Mouse (Mus musculus) testis, postnatal 10 days (tissue): ENCODE results near the gene Ncam2.
A peak's percentile ranks its signal among the peaks of the same experiment; 100 is the strongest.
"Not testable (repeated sequence)": the region's sequence is repeated elsewhere in the genome, so short reads cannot be mapped to it uniquely, and the experiment has no call there.

Experiments
- DNase-seq: peaks from one replicate; pipeline ENCODE4 v3.0.0; 2021; ENCODE audit warnings: low spot score

Ncam2 gene

DNA sequence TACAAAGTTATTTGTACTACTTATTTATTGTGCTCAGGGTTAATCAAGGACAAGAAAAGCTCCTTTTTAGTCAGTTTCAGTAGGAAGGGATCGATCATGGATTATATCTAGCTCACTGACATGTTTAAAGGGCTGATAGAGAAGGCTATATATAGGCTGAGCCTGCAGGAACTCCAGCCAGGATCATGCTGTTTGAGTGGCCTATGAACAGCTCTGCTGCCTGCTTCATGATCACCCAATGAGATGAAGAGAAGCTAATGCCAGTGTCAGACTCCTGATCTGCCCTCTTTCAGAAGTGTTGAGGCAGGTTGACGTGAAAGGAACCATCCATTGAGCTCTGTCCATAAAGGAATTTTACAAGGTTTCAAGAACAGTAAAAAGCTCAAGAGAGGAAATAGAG is 103.3 kb downstream of the Ncam2 start:
- DNase-seq, result no peak

DNA sequence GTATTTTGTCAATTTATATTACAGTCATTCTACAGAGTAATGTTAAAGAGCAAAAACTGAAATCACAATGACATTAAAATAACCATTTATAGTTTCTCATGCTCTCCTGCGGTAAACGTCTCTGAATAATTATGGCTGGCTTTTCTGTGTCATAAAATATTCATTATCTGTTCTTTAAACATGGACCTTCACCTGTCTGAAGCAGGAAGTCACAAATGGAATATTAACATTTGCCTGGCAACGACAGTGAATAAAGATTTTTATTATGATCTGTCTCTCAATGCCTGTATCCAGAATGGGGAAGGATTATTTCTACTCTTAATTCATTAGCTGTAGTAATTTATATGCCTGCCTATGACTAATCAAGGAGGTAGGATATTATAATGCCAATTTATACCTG is 108.7 kb downstream of the Ncam2 start:
- no peak for DNase-seq

- DNase-seq, result no peak
Observed at GRCm38 (mm10) chr16:81319037-81319436, 118.5 kb downstream of the Ncam2 start.

DNA sequence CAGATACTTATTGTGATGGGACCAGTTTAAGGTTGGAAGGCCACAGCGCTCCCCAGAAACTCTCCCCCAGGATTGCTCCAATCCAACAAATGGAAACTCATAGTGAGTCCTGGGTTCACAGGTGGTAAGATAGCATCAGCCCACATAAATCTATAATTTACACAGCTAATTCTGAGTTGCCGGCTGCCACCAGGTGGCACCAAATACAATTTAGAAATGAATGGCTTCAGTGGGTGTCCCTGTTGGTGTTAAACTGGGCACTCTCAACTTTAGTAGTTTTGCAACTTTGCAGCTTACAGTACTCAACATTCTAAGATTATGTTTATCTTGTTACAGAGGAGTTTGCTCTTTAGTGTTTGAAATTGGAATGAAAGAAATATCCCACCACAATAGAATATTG is 130.0 kb downstream of the Ncam2 start:
- DNase-seq, result peak; percentile 68

- no peak for DNase-seq
Observed at GRCm38 (mm10) chr16:81365901-81366300, 165.4 kb downstream of the Ncam2 start.

- no peak for DNase-seq
Observed at GRCm38 (mm10) chr16:81374234-81374633, 173.7 kb downstream of the Ncam2 start.

GRCm38 (mm10) chr16:81380434-81380833 is 179.9 kb downstream of the Ncam2 start:
- no peak for DNase-seq

DNA sequence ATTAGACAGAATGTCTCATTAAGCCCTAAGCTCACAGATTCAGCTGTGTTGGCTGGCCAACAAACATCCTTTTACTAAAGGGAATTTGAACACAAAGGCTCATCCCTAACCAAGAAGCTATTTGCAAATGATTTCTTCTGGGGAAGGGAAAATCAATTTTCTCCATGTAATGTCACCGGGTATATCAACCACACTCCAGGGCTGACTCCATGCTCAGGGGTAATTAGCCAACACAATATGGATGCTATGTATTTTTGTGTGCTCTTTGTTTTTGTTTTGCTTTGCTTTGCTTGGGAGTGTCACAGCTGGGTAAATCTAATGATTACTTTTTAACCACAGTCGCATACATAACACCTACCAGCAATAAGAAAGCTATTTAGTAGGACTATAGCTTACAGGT is 188.1 kb downstream of the Ncam2 start:
- DNase-seq, result no peak

DNA sequence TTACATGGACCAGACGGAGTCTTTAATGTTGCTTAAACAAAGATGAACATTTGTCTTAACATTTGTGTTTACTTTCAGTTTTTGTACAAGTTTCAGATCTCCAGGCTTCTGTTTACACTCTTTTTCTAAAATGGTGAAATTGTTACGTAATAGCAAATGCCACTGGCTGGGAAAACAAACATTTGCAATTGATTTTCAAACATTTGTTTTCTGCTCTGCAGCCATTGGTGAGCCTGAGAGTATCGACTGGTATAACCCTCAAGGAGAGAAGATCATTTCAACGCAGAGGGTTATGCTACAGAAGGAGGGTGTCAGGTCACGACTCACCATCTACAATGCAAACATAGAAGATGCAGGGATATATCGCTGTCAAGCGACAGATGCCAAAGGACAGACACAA is 234.1 kb downstream of the Ncam2 start:
- DNase-seq, result no peak

- no peak for DNase-seq
Observed at GRCm38 (mm10) chr16:81437091-81437867, 236.8 kb downstream of the Ncam2 start.

DNA sequence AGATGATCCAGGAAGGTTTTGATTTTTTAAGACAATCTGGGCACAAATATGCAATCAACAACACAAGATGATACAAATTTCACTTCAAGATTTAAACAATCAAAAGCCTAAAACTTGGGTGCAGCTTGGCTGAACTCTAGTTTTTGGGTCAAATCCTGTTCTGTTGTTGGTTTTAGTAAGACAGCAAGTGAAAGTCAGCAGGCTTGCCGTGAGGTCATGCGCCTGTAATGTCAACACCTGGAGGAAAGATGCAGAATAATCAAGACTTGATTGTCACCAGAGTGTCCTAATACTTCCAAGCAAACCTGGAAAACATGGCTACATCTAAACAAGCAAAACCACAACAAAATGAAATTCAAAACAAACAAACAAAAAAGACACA is 237.4 kb downstream of the Ncam2 start:
- DNase-seq, result no peak

- DNase-seq, result no peak
Observed at GRCm38 (mm10) chr16:81450851-81451250, 250.4 kb downstream of the Ncam2 start.

DNA sequence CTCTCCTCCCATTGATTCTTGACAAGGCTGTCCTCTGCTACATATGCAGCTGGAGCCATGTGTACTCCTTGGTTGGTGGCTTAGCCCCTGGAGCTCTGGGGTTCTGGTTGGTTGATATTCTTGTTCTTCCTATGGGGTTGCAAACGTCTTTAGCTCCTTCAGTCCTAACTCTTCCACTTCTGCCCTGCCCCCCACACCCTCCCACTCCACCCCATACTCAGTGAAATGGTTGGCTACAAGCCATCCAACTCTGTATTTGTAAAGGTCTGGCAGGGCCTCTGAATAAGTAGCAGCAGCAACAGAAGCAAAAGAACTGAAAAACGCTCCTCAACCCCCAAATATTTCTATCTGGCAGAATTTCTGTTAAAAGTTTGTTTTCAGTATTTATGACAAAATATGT is 252.5 kb downstream of the Ncam2 start:
- DNase-seq, result no peak

GRCm38 (mm10) chr16:81454472-81454871 is 254.0 kb downstream of the Ncam2 start:
- no peak for DNase-seq

DNA sequence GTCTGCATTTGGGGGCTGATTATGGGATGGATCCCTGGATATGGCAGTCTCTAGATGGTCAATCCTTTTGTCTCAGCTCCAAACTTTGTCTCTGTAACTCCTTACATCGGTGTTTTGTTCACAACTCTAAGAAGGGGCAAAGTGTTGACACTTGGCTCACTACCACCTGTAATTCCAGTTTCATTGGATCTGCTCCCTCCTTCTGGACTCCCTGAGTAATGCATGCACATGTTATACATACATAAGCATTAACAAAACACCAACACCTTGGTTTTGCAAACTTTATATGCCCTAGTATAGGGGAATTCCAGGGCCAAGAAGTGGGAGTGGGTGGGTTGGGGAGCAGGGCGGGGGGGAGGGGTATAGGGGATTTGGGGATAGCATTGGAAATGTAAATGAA is 262.2 kb downstream of the Ncam2 start:
- not testable (repeated sequence) for DNase-seq

GRCm38 (mm10) chr16:81472925-81473324 is 272.4 kb downstream of the Ncam2 start:
- no peak for DNase-seq

DNA sequence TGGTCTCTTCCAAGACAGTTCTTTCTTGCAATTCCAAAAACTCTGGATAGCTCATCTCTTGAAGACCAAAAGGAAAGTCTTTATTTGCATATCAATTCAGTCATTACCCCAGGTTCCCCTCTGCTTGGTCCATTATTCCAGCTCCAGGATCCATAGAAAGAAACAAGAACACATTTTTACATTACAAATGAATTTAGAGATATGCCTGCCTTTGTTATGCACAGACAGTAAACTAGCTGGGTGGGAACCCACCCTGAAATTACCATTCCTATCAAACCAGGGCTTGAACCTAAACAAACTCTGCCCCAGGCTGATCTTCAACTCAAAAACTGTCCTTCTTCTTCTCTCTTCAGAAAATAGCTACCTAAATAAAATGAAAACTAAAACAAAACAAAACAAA is 280.6 kb downstream of the Ncam2 start:
- no peak for DNase-seq

- DNase-seq, result no peak
Observed at GRCm38 (mm10) chr16:81496111-81496510, 295.6 kb downstream of the Ncam2 start.

GRCm38 (mm10) chr16:81502578-81502977 is 302.1 kb downstream of the Ncam2 start:
- no peak for DNase-seq

DNA sequence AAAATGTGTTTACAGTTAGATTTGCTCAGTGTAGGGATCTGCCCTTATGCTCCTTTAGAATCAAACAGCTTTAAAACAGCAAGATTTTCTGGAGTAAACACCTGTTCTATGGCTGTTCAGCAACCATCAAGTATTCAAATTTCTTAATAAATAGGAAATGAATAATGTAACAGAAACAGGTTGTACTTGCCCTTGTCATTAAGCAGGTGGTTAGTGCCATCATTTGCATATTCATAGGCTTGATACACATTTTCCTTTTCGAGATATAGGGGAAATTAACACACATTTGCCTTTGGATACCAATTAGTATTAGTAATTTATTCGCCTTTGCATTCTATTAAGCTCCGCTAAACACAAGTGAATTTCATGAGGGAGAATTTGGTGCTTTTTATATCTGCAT is 335.7 kb downstream of the Ncam2 start:
- no peak for DNase-seq

DNA sequence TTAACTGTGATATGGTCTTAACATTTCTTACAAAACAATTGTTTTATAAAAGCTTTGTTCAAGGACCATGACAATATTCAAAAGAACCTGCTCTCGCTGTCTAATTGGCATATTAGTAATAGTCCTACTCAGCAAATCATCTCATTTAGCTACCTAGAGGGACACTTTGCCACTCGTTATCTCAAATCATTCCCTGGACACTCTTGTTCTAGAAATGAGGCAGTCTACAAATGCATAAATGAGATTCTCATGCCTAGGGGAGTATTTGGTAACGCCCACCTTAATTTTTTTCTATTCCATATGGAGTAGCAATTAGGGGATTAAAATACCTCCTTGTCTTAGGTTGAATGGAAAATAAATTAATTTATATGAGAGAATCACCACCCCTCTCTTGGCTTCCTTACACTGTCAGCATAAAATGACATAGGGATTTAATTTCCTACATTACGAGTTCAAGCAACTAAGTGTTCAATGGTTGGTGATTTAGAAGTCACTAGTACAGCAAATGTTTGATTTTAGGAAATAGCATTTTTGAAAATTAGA is 387.1 kb downstream of the Ncam2 start:
- no peak for DNase-seq

DNA sequence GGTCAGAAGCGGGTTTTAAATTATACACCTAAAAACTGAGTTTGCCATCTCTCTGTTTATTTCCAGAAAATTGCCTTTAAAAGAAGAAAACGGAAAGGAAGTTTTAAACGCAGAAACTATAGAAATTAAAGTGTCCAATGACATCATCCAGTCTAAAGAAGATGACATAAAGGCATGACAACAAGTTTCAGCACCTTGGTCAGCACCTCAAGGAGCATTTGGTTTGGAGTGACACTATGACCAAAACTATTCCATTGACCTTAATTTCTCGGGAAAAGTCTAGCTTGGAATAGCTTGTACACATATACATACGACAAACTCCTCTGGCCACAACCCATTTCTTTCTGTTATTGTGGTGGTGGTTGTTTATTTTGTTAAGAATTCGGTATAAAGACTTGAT is 422.8 kb downstream of the Ncam2 start:
- no peak for DNase-seq

DNA sequence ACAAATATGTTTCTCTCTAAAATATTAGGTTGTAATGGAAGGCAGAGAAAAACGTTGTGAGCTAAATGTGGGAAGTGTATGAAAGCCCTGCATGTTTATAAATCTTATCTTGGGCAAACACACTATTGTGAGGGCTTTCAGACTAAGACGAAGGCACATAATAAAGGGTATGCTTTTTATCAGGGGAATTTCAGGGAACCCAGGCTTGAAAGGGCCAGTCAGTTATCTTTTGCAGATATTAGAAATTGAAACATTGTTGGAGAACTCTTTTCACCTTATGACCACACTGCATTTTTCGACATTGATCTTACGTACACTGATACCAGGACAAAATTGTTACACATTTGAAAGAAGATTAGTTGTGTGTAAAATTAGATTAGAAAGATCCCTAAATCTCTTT is 423.3 kb downstream of the Ncam2 start:
- DNase-seq, result no peak

DNA sequence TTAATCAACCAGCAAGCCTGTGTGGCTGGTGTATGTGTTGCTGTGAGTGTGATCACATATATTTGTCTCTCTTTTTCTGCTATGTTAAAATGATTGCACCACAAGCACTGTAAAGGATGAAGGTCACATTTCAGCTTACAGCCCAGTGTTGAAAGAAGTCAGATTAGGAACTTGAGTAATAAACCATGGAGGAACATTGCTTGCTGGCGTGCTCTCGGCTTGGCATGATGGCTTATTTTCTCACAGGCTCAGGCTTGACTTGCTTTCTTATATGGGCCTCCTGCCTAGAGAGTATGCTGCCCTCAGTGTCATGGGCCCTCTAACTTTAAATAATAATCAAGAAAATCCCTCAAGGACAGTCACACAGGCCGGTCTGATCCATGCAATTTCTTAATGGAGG is 449.8 kb downstream of the Ncam2 start:
- no peak for DNase-seq
